Mouse (Mus musculus) thymus, postnatal 0 days (tissue): Measurements from ENCODE around the gene Tent5b. TPM values are rescaled to one million over a fixed set of nuclear protein-coding genes. Genes with fewer than 3 reads are reported as not detected.

Experiments used
- DNase-seq: peaks from one replicate; pipeline ENCODE4 v3.0.0-alpha.2; 2015; ENCODE audit warnings: low spot score
- polyA plus RNA-seq: library from polyadenylated mRNA; unstranded; fragments of >200 nt; fragmentation: Nextera tagmentation; extraction: Ambion mirVana; gene quantifications from 2 replicates; pipeline ENCODE4 v1.2.1, GENCODE M21; 2015

The Tent5b gene
- polyA plus RNA-seq: 0.38 and 0.40 TPM in 2 replicates

DNA sequence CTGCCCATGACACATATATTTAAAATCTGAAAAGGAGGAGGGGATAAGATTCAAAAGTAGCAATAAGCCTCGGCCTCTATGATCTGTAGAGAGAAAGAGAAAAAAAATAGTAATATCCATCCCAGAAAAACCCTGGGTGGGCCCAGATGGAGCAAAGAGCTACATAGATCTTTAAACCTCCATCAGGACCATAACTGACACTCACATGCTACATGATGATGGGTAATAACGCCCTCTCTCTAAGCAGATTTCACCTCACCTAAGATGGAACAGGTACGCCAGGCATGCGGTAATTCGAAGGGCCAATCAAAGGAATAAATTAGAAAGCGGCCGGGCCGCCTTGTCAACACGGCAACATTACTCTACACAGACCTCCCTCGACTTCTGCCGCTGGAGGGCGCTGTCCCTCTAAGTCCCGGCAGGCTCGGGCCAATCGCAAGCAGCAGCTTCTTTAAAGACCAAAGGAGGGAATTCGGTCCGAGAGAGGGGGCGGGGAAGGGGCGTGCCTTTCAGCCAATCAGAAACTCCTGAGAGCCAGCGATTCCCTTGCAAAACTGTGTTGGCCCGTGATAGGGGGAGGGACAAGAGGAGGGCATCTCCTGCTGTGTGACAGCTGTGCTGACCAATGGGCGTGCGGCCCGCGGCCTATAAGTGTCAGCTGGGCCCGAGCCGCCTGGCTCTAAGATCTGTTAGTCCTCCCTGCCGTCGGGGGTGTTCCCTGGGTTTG is at the start of gene Tent5b:
Tent5b (plus strand) TSS at position 675 of the 727 bp plus-strand sequence.
- DNase-seq: peak; percentile 92

- no peak for DNase-seq
Measured at GRCm38 (mm10) chr4:133431508-133431907, 48.4 kb upstream of the Tent5b start.

GRCm38 (mm10) chr4:133432560-133433171 is 47.3 kb upstream of the Tent5b start:
- DNase-seq: no peak

DNA sequence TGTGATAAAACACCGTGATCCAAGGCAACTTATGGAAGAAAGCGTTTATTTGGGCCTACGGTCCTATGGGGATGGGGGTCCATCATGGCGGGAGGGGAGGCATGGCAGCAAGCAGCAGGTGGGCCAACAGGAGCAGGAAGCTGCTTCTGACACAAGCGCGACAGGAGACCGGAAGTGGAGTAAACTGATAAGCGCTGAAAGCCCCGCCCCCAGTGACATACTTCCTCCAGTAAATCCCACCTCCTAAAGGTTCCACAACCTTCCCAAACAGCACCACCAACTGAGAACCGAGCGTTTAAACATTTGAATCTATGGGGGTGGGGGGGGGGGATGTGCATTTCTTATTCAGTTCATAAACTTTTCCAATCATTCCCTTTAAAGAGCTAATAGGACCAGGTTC is 44.0 kb upstream of the Tent5b start:
- DNase-seq: no peak

DNA sequence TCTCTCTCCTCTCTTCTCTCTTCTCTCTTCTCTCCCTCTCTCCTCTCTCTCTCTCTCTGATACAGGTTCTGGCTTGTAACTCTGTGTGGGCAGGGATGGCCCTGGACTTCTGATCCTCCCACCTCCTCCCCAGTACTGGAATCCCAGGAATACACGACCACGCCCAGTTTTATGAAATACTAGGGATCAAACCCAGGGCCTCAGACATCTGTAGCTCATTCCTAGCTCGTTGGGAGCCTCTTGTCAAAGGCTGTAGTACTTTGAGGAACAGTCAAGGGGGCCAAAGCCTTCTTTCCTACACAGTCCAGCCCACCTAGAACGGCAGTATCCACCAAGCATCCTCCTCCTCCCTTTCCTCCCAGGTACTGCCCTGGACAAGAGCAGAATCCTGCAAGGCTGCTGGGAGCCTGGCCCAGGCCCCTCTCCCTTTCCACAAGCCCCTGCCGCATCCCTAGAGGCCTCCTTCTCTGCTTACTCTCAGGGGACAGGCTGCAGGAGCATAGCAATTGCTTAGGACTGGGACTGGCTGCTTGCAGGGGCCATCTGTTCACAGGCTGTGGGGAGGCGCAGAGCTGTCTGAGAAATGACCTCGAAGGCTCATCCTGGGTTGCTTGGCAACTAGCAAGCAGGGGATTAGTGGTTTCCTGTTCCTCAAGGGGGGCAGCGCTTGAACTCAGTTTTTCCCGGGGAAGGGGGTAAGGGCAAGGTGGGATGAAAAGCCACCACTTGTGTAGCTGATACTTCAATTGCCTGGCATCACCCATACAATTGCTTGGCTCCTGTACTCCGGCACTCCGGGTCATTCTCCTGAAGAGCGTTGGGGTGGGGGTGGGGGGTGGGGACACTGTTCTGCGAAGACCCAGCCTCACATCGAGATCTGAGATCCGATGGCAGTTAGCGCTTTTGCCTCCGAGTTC is 40.2 kb upstream of the Tent5b start:
- peak; percentile 42 for DNase-seq

- DNase-seq: peak; percentile 16
Measured at GRCm38 (mm10) chr4:133440377-133440795, 39.5 kb upstream of the Tent5b start.

DNA sequence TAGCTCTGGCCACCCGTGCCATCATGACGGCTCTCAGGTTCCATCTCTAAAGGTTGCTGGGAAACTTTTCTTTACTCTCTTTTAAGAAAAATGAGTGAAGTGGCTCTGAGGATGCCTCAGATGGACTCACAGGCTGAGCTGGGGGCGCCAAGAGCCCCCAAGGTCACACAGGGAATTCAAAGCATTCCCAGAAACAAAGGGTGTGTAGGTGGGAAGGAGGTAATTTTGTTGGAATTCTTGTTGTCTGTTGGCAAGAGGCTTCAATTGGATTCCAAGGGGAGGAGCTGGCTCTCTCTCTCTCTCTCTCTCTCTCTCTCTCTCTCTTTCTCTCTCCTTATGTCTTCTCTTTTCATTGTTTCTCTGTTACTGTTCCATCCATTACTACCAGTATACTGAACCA is 37.7 kb upstream of the Tent5b start:
- DNase-seq: no peak

DNA sequence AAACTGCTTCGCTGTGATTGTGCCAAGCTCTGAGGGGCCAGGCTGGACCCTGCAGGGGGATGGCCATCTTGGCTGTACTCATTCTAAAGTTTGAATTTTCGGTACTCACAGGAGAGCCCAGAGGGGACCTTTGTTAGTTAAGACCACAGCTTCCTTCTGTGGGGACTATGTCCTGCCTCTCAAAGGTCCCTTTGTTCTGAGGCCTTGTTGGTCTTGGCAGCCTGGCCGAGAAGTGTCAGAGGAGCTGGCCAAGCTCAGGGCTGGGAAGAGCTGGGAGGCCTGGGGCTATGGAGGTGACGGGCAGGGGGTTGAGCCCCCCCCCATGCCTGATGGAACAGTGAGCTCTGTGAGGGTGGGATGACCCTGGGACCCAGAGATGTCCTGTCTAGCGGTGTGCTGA is 36.8 kb upstream of the Tent5b start:
- no peak for DNase-seq

- no peak for DNase-seq
Measured at GRCm38 (mm10) chr4:133445727-133446126, 34.2 kb upstream of the Tent5b start.

DNA sequence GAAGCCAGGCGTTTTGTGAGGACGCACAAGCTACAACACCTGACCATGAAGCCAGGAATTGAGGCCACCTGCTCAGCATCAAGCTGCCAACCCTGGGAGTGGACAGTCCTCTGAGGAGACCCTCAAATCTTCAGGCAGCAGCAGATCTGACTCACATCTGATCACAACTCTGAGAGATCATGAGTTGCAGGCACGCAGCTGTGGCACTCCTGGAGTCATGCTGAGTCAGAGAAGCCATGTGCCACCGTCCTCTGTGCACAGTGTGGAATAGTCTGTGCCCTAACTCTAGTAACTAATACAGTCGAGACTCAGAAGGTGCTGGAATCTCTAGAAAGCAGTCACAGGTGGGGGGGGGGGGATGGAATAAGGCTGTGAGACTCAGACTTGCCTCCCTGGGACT is 32.6 kb upstream of the Tent5b start:
- DNase-seq: no peak

- DNase-seq: no peak
Measured at GRCm38 (mm10) chr4:133447967-133448366, 32.0 kb upstream of the Tent5b start.

GRCm38 (mm10) chr4:133448708-133449388 is 31.1 kb upstream of the Tent5b start:
- no peak for DNase-seq

- peak; percentile 57 for DNase-seq
Measured at GRCm38 (mm10) chr4:133449726-133450125, 30.2 kb upstream of the Tent5b start.

- DNase-seq: peak; percentile 85
Measured at GRCm38 (mm10) chr4:133451536-133451935, 28.4 kb upstream of the Tent5b start.

- no peak for DNase-seq
Measured at GRCm38 (mm10) chr4:133452433-133452832, 27.5 kb upstream of the Tent5b start.

- DNase-seq: peak; percentile 31
Measured at GRCm38 (mm10) chr4:133458044-133458443, 21.9 kb upstream of the Tent5b start.

GRCm38 (mm10) chr4:133460006-133460405 is 19.9 kb upstream of the Tent5b start:
- DNase-seq: no peak

GRCm38 (mm10) chr4:133460796-133461325 is 19.1 kb upstream of the Tent5b start:
- DNase-seq: no peak

- DNase-seq: no peak
Measured at GRCm38 (mm10) chr4:133461362-133461761, 18.6 kb upstream of the Tent5b start.

- no peak for DNase-seq
Measured at GRCm38 (mm10) chr4:133463184-133463583, 16.7 kb upstream of the Tent5b start.

GRCm38 (mm10) chr4:133468080-133468479 is 11.9 kb upstream of the Tent5b start:
- DNase-seq: peak; percentile 58
